Mouse (Mus musculus) urinary bladder, adult 2 months (tissue): Measurements from ENCODE around the gene Scn11a. TPM values are rescaled to one million over a fixed set of nuclear protein-coding genes. Genes with fewer than 3 reads are reported as not detected.

Experiments
- polyA plus RNA-seq: library from polyadenylated mRNA; depleted of rRNA; stranded (reverse); fragments of >200 nt; gene quantifications from 2 replicates; pipeline ENCODE4 v1.2.3, GENCODE M21; 2012; rRNA removed

Gene Scn11a
- polyA plus RNA-seq, 1 experiment: 0.01 TPM

Other genes starting within 250 kb of the Scn11a start
- gene Scn5a, start 246.4 kb downstream of the Scn11a start, polyA plus RNA-seq: 0.23 and 0.38 TPM in 2 replicates
- gene Scn10a, start 106.1 kb downstream of the Scn11a start, polyA plus RNA-seq: not detected in 2 replicates
- 42.2 and 42.5 TPM in 2 replicates for gene Wdr48, start 69.4 kb upstream of the Scn11a start, polyA plus RNA-seq
- 27.6 and 30.6 TPM in 2 replicates for gene Gorasp1, start 112.1 kb upstream of the Scn11a start, polyA plus RNA-seq
- gene Ttc21a, start 112.2 kb upstream of the Scn11a start, polyA plus RNA-seq: 1.2 and 1.4 TPM in 2 replicates
- gene Csrnp1, start 159.2 kb upstream of the Scn11a start, polyA plus RNA-seq: 15.6 and 26.4 TPM in 2 replicates
- gene Xirp1, start 198.1 kb upstream of the Scn11a start, polyA plus RNA-seq: 0.11 and 0.22 TPM in 2 replicates
- 2.9 and 3.1 TPM in 2 replicates for gene Cx3cr1, start 244.4 kb upstream of the Scn11a start, polyA plus RNA-seq